Mouse (Mus musculus): ENCODE measurements around the gene Edil3.

The Edil3 gene

GRCm38 (mm10) chr13:89253990-89254642 is 432.8 kb downstream of the Edil3 start:
- no peak for DNase-seq (ENCODE audit: low spot score)

GRCm38 (mm10) chr13:89256906-89257305 is 435.6 kb downstream of the Edil3 start:
- no peak for DNase-seq (ENCODE audit: low spot score)

DNA sequence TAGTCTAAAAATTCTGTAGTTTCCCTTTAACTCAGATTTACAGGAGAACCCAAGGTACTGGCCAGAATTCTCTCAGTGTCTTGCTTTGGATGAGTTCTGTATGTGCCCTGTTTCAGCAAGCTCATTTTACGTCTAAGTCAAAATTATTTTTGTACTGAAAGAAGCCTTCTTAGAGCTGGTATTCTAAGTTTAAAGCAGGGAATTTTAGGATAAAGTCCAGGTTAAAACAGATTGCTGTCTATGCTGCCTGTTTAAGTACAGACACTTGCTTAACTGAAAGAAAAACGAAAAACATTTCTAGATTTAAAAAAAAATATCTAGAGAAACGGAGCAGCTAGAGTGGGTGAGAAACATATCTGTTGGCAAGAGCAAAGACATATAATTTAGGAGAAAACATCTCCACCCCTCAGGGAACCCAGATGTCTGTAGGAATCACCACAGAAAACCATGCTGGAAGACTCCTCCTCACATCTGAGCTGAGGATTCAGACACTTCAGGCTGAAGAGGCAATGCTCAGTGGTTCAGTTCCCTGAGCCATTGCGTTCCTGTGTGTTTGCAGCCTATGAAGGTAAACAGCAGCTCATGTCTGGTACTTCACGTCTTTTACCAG is 465.5 kb downstream of the Edil3 start:
- no peak for DNase-seq (ENCODE audit: low spot score)

- no peak for DNase-seq (ENCODE audit: low spot score)
Observed at GRCm38 (mm10) chr13:89288201-89288600, 466.9 kb downstream of the Edil3 start.

GRCm38 (mm10) chr13:89321155-89321554 is 499.9 kb downstream of the Edil3 start:
- no peak for DNase-seq (ENCODE audit: low spot score)

- DNase-seq (ENCODE audit: low spot score), result no peak
Observed at GRCm38 (mm10) chr13:89324282-89324681, 503.0 kb downstream of the Edil3 start.

GRCm38 (mm10) chr13:89334494-89334893 is 513.2 kb downstream of the Edil3 start:
- no peak for DNase-seq (ENCODE audit: low spot score)

- DNase-seq (ENCODE audit: low spot score), result no peak
Observed at GRCm38 (mm10) chr13:89335908-89336579, 514.8 kb downstream of the Edil3 start.

- DNase-seq (ENCODE audit: low spot score), result no peak
Observed at GRCm38 (mm10) chr13:89339055-89339454, 517.8 kb downstream of the Edil3 start.

DNA sequence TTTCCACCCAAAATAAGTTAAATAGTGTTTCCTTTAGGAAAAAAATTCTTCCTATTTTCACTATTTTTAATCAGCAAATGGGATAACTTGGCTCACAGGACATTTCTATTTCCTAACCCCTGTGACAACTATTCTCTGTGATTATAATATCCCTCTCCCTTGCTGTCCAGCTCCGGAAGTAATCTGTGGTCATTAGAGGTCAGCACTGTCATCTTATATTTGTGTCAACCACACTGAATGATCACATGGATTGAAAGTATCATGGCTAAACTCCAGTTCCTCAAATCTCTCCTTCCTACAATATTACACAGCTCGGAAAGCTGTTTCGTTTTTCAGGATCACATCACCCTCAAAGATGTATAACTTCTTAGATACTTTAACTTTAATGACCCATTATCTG is 518.5 kb downstream of the Edil3 start:
- DNase-seq (ENCODE audit: low spot score), result no peak

GRCm38 (mm10) chr13:89355234-89355633 is 534.0 kb downstream of the Edil3 start:
- no peak for DNase-seq (ENCODE audit: low spot score)

- no peak for DNase-seq (ENCODE audit: low spot score)
Observed at GRCm38 (mm10) chr13:89358407-89358806, 537.1 kb downstream of the Edil3 start.

- no peak for DNase-seq (ENCODE audit: low spot score)
Observed at GRCm38 (mm10) chr13:89362274-89362673, 541.0 kb downstream of the Edil3 start.

- no peak for DNase-seq (ENCODE audit: low spot score)
Observed at GRCm38 (mm10) chr13:89371253-89371652, 550.0 kb downstream of the Edil3 start.

DNA sequence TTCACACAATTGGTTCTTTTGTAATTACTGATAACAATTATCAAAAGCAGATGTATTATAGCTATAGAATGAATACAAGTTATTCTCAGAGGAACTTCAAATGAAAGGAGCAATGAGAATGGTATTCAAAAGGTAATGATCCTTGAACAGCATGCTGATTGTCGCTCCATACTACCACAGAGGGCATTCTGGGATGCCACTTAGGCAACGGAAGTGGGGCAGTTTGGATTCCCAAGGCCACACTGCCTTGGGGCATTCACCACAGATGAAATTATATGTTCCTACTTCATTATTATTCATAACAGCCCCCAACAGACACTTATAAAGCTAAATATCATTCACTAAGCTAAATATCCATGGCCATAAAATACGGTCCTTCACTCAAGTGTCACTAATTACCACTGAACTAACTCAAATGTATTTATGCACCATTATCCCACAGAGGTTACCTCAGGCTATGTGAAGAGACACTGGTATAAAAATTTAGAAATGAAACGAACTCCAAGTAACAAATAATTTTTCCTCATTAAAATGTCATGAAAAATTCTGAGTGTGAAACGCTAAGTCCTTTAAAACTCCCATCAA is 550.5 kb downstream of the Edil3 start:
- DNase-seq (ENCODE audit: low spot score), result no peak
